Mouse (Mus musculus) E14TG2a.4 (cell line): Measurements from ENCODE around the gene Krtap8-1.

Experiments used
- CTCF ChIP-seq: conservative IDR thresholded peaks from 2 replicates; pipeline ENCODE4 v1.5.1; 2014; ENCODE audit warnings: low read length
- POU5F1 ChIP-seq: IDR thresholded peaks from 2 replicates; pipeline ENCODE4 v1.6.1; 2014; ENCODE audit warnings: low read length, borderline replicate concordance

DNA sequence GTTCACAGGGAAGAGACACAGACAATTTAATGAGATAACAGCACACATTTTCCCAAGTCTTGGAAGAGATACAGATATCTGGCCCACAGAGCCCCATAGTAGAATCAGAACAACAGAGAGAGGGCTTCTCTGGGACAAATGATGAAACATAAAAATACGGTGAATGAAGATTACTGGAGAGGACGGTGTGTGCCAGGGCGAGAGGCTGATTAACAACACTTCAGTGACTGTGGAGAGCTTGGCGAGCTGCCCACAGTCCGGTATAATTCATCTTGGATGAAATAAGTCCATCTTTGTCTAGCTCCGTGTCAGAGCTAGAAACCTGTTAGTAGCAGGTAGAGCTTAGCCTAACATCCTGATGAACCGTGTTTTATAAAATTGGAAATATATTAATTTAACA, 25.7 kb upstream of the Krtap8-1 start:
- TF ChIP-seq CTCF (no peak), POU5F1 (no peak)
